Mouse (Mus musculus) monocyte, adult 2 months (primary cell): ENCODE measurements around the gene Gad2.
"Not testable (repeated sequence)": the region's sequence is repeated elsewhere in the genome, so short reads cannot be mapped to it uniquely, and the experiment has no call there.

Experiments used
- DNase-seq, 2 experiments: peaks; one replicate each; pipeline ENCODE4 v3.0.0; 2022; ENCODE audit warnings: low spot score in 2 of 2, low read depth in 1 of 2

The Gad2 gene

DNA sequence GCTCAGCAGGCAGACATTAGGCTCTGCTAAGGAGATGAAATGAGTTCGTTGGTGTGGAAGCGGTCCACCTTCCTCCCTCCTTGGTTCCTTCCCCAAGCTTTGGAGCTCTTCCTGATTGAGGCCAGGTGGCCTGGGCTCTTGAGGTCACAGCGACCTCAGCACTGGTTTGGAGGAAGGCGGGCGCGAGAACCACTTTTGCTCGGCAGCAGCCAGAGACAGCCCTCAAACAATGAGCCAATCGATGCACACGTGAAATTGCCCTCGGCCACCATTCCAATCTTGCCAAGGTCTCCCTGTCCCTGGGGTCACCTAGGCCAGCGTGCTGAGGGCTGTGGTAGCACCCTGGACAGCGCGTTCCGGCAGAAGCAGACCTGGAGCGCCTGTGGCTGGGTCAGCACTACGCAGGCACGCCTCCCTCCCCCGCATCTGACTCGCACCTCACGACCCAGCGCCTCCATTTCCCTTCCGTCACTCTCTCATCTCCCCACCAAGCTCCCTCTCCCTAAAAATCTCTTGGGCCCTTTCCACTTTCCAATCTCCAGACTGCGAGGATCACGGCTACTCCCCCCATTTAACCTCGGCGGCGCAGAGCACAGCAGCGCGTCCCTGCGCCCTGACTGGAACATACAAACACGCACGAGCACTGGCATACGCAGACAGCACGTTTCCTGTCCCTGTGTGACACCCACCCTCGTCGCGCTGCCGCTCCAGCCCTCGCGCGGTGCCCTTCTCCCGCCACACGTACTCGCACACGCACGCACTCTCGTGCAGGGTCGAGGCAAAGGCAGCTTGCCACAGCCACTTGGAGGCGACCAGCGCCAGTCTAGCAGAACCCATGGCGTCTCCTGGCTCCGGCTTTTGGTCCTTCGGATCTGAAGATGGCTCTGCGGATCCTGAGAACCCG, at the start of gene Gad2:
Gene Gad2 (plus strand): TSS at position 378 of the 904 bp plus-strand sequence.
- no peak for DNase-seq

DNA sequence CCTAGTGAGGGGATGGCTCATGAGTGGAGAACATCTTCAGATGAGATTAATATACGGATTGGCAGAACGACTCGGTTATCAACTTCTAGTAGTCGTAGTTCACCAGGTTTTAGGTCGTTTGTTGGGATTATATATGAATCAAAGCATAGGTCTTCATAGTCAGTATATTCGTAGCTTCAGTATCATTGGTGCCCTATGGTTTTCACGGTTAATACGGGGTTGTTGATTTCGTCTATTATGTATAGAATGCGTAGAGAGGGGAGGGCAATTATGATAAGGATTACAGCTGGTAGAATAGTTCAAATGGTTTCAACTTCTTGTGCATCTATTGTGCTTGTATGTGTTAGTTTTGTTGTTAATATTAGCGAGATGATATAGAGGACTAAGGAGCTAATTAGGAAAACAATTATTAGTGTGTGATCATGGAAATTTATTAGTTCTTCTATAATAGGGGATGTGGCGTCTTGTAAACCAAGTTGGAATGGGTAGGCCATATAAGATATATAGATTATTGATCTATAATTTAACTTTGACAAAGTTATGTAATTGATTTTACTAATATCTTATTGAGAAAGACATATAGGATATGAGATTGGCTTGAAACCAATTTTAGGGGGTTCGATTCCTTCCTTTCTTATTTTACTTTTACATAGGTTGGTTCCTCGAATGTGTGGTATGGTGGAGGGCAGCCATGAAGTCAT, 34.4 kb upstream of the Gad2 start:
- not testable (repeated sequence) for DNase-seq

DNA sequence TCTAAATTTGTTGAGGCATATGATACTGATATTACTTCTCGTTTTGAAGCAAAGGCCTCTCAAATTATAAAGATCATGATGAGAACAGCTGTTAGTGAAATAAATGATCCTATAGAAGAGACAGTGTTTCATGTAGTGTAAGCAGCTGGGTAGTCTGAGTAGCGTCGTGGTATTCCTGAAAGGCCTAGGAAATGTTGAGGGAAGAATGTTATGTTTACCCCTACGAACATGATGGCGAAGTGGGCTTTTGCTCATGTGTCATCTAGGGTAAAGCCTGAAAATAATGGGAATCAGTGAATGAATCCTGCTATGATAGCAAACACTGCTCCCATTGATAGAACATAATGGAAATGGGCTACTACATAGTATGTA, 33.8 kb upstream of the Gad2 start:
- DNase-seq: not testable (repeated sequence)

DNA sequence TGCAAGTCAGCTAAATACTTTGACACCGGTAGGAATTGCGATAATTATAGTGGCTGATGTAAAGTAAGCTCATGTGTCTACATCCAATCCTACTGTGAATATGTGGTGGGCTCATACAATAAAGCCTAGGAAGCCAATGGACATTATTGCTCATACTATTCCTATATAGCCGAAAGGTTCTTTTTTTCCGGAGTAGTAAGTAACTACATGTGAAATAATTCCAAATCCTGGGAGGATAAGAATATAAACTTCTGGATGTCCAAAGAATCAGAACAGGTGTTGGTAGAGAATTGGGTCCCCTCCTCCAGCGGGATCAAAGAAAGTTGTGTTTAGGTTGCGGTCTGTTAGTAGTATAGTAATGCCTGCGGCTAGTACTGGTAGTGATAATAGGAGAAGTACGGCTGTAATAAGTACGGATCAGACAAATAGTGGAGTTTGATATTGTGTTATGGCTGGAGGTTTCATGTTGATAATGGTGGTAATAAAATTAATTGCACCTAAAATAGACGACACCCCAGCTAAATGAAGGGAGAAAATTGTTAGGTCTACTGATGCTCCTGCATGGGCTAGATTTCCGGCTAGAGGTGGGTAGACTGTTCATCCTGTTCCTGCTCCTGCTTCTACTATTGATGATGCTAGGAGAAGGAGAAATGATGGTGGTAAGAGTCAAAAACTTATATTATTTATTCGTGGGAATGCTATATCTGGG, 33.2 kb upstream of the Gad2 start:
- DNase-seq: not testable (repeated sequence)

DNA sequence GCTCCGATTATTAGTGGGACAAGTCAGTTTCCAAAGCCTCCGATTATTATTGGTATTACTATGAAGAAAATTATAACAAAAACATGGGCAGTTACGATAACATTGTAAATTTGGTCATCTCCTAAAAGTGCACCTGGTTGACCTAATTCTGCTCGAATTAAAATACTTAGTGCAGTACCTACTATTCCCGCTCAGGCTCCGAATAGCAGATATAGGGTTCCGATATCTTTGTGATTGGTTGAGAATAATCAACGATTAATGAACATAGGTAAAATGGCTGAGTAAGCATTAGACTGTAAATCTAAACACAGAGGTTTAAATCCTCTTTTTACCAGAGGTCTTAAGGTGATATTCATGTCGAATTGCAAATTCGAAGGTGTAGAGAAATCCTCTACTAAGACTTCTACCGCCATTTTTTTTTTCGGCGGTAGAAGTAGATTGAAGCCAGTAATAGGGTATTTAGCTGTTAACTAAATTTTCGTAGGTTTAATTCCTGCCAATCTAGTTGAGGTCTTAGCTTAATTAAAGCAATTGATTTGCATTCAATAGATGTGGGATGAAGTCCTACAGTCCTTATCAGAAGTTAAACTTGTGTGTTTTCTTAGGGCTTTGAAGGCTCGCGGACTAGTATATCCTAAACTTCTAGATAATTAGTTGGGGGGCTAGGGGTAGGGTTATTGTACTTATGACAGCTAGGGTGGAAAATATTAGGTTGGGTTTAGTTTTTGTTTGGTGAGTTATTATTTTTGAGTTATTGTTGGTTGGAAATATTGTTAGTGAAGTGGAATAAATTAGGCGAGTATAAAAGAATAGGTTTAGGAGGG, 32.4 kb upstream of the Gad2 start:
- DNase-seq: not testable (repeated sequence)

DNA sequence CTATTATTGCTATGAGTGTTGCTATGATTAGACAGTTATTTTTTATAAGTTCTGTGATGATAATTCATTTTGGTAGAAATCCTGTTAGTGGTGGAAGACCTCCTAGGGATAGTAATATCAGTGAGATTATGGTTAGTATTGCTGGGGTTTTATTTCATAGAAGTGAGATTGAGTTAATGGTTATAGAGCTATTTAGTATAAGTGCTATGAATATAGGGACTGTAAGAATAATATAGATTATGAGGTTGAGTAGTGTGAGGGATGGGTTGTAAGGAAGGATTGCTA, 31.9 kb upstream of the Gad2 start:
- no peak for DNase-seq

DNA sequence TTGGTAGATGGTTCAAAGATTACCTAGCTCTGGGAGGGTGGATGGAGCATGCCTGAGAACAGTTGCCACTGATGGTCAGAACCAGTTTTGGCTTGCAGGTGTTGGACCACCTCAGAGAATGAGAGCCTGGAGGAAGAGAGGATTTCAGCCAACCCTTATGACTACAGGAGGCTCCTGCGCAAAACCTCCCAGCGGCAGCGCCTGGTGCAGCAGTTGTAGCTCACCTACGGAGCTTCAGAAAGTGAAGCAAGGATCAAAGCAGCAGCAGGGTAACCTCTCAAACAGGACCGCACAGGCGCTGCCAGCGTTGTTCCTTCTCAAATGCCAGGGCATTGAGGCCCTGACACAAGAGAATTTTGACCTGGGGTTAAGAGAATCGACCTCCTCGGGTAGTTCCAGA, 4.1 kb upstream of the Gad2 start:
- DNase-seq: no peak

DNA sequence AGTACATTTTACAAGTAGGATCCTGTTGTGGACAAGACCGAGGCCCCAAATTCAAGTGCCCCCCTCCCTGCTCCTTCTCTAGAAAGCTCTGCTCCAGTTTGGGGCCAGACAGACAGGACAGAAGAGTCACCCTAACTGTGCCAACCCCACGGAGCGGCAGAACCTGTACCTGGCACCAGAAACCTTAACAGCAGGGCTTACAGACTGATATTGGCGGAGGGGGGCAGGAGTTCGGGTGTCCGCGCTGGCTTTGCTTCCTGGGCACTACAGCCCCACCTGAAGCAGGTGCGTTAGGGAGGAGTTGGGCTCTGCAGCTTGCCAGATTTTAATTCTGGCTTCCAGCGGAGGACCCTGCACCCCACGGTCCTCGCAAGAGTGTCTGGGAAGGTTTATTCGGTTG, 2.6 kb upstream of the Gad2 start:
- no peak for DNase-seq

DNA sequence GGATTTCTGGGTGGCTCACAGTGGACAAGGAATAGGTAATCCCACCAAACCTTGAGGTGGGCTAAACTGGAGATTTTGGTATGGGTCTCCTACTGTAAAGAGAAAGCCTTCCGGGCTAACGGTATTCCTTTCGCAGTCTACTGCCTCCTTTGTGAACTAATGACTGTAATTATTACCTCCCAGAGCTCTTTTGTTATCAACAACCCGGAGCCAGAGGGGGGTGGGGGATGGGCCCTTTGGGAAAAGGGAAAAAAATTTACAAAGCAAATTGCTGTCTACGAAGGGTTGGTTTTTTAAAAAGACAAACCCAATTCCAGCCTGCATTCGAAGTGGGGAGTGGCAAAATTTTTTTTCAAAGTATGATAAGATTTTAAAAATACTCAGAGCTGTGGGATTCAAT, 2.0 kb upstream of the Gad2 start:
- no peak for DNase-seq

DNA sequence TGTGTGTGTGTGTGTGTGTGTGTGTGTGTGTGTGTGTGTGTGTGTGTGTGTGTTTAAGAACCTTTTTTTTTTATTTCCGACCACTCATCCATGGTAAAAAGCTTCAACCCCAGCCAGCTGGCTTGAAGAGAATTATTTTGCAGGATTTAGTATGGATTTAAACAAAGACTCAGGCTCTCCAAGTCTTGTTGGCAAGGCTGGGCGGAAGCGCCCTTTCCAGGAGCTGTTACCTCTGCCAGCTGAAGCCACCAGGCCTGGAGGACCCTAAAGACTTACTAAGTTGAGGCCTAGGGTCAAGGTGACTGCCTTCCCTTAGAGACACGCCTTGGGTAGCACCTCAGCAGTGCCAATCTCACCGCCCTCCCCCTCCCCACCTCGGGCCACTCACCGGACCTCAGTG, 1.5 kb upstream of the Gad2 start:
- DNase-seq: no peak

DNA sequence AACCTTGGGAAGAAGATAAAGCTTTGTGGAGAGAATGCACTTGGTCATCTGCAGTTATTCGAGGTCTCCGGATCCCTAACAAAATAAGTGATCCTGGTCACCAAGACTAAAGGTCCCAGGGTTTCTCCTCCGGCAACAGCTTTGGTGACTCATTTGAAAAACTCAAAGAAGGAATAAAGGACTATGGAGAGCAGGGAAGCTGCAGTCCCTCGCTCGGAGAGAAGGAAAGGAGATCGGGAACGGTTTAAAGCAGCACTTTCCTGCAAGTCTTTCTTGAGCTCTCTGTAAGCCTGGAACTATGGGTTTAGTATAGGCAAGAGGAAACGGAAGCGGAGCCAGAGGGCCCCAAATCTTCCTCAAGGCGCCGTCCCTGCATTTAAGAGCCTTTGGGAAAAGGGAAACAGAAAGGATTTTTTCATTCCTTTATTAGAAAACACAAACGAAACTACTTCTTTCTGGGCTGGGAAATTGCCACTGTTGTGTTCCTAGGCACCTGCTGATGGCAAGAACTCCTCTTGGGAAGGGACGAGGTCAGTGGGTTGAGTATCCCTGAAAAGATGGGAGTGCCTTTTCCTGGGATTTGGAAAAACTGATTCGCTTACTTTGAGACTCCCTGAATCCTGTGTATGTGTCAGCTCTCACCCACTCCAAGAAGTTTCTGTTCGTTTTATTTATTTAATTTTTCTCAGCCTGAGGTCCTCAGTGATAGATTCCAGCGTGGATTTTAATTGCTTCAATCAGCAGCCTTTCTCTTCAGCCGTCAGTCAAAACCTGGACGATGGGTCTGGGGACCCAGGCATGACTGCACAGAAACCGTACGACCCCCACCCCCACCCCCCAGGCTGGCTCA, 802 bp upstream of the Gad2 start:
- no peak for DNase-seq

DNA sequence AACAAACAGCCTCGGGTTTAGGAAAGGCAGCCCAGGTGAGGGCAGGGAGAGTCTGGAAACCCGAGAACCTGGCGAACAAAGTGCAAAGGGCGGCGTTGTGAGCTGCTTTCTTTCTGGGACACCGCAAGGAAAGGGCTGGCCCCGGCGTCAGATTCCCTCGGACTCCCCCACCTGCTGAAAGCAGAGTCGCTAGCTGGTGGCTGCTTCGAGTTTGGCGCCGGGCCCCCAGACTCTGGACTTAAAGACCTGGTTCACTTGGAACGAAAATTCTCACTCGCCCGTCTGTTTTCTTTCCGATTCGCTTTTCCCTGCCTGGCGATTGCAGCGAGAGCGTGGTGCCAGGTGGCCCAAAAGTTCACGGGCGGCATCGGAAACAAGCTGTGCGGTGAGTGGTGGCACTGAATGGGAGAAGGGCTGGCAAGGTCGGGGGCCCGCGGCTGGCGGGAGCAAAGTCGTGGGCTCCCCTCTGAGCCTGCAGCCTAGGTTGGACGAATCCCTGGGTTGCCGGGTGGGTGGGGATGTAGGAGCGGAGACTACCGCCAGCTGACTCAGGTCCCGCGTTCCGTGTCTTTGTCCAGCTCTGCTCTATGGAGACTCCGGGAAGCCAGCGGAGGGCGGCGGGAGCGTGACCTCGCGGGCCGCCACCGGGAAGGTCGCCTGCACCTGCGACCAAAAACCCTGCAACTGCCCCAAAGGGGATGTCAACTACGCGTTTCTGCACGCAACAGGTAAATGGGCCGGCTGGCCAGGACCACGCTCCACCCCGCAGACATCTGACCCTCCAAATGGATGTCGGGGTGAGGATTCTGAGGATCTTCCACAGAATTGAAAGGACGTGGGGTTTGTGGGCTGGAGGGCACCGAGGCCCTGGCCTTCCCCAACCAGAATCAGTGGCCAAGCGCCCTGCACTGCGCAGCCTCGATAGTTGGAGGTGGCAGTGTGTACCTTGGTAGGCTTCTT, 1.4 kb downstream of the Gad2 start:
- DNase-seq: no peak

DNA sequence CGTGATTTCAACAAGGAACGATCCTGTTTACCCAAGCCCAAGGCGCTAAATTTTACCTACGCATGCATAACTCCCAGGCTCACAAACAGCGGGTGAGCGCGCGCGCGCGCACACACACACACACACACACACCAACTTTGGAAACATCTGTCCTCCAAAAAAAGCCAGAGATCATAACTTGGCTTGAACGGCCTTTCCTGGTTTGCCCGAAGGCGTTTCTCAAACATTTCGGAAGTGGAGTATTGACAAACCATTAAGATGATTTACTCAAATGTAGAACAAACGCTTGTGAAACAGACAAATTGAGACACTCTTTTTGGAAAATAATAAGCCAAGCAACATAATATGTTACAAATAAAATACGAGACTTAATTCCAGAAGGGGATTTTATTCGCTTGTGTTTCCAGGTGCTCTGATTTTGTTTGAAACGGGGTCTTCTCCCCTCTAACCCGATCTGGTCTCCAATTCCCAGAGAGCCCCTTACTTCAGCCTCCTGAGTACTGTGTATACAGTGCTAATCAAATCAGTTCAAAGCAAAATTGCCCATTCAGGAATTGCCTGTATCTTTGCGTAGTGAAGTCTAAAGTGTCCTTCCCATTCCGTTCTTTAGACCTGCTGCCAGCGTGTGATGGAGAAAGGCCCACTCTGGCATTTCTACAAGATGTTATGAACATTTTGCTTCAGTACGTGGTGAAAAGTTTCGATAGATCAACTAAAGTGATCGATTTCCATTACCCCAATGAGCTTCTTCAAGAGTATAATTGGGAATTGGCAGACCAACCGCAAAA, 2.4 kb downstream of the Gad2 start:
- DNase-seq: no peak

DNA sequence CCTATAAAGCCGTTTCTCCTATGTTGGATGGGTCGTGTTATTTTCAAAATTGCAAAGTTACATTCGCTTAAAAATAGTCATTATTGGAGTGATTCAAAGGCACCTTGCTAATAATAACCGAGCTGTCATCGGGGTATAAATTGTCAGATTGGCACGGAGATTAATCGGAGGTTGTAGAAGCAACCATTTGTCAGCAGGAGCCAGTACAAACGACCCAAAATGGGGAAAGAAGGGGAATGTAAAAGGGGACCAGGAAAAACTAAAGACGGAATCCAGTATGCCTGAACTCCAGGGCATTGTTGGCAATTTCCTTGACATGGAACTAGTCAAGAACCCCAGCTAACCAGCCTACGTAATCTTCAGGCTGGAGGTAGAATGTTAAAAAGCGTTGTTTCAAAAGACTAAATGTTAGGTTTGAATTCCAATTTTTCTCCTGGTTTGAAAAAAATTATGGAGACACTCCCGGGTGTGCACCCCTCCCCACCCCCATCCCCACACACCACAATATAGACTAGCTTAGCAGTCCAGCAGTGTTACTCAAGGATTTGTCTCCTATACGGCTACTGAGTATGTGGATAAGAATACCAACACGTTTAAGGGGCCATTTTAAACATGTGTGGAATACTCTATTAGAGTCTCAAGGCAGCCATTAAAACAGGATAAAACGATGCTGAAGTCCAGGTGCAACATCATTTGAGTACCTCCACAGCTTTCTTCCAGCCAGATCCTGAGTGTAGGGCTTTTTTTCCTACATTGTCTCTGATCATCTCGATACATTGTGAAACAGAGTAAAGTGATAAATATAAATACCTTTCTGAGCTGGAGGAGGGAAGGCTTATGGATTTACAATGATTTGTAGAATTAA, 3.3 kb downstream of the Gad2 start:
- DNase-seq: no peak

DNA sequence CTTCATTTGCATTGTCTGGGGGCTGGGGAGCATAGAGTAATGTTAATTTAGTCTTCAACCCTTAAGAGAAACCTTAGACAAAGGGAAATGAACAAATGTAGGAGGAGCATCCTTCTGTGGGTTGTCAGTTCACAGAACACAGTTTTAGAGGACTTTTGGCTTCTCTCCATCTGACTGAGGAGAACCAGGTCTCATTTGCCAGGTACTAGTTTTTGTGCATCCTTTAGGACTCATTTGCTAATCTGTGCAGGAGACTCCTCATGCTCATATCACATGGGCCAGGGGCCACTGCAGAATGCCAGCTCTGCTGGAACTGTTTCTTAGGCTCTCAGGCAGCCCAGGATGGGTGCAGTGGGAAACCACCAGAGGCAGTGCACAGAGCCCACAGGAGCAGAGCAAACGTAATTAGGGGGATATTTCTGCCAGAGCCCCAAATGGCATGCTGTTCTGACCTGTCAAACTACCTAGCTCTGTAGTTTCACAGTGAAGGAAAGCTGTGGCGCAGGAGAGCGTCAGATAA, 5.2 kb downstream of the Gad2 start:
- DNase-seq: no peak

DNA sequence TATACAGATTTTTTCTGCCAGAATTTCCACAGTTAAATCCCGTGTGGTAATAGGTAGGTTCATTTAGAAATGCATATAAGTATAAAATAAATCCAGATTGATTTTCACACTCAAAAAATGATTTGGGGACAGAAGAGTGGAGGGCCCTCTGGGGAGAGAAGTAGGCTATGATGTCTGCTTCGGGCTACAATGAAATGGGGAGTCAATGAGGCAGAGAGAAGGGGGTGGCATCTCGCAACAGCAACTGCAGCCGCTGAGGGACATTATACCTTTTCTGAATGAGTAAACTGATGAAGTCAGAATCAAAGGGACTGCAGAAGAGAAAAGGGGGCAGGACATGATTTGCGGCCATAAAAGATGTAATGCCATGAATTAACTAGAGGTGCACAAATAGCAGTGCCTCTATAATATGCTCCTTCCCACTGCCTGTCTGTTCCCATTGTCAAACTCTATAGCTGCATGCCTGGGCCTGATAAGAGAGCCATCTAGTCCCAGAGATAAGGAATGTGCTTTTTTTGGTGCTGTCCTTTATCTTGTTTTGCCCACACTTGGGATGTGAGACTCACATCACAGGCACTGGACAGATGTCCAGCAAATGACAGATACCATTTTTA, 5.9 kb downstream of the Gad2 start:
- DNase-seq: no peak

DNA sequence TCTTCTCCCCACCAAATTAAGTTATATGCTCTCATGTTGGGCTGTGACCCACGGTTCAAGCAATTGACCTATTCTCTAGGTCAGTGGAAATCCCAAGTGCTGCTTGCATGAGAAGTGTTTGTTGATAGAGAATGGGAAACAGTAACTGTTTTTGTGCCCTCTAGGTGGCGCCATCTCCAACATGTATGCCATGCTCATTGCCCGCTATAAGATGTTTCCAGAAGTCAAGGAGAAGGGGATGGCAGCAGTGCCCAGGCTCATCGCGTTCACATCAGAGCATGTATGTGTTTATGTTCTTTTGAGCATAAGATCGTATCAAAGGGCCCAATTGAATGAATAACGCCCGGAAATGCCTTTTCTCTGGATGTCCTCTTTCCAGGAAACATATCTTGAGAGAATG, 12.8 kb downstream of the Gad2 start:
- DNase-seq: no peak
